Comparison of ENCODE assay signal across 21 mouse cellular contexts in the genomic region with DNA sequence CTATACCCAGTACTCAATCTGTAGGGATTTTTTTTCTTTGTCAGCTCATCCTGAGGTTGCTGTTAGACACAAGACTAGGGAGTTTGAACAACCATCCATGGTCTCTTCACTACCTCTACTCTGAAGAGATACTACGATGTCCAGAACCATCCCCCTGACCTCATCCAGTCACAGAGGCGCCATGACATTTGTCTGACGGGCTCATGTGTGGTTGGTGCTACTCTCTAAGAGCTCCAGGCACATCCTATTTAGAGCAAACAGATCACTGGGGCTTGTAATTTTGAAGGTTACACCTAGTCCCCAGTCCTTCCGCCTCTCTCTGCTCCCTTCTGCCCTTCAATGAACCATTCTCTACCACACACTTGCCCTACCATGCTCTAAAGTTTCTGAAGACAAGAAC. TPM values are rescaled to one million over a fixed set of nuclear protein-coding genes. Genes with fewer than 3 reads are reported as not detected.
"Had no signal": no experiment of that assay in that cellular context is flagged by ENCODE, and none has a peak within 500 bp of the region (broad histone marks: within the 10 kb centered on the region; RNA-seq: fewer than 3 reads in every experiment).

No protein-coding gene starts in this region.

- H3K4me1 ChIP-seq: neural tube, embryonic 12.5 days; neural tube, embryonic 13.5 days; neural tube, embryonic 15.5 days; stomach, embryonic 15.5 days had no signal

- H3K9me3 ChIP-seq: stomach, embryonic 15.5 days had no signal

- H3K27ac ChIP-seq: neural tube, embryonic 12.5 days; neural tube, embryonic 13.5 days; neural tube, embryonic 15.5 days; stomach, embryonic 15.5 days; stomach, postnatal 0 days had no signal

- DNase-seq: retina, postnatal 1 day; right cerebral cortex, adult 18-20 months; right cerebral cortex, postnatal 14 days; right cerebral cortex, postnatal 25 days; right cerebral cortex, postnatal 4 days; spleen, adult 18-20 months; thymus, adult 18-20 months; thymus, adult 2 months; thymus, postnatal 14 days; thymus, postnatal 25 days; thymus, postnatal 36 days; thymus, postnatal 4 days had no signal

- H3K36me3 ChIP-seq: neural tube, embryonic 12.5 days; neural tube, embryonic 13.5 days; neural tube, embryonic 15.5 days; stomach, embryonic 15.5 days had no signal

- H3K4me3 ChIP-seq: neural tube, embryonic 12.5 days; neural tube, embryonic 13.5 days; neural tube, embryonic 15.5 days; stomach, embryonic 15.5 days had no signal

RNA-seq across cellular contexts. Expression of gene Irx4, which starts 13.3 kb away (rescaled TPM):
- total RNA-seq: neutrophil, adult 5-6 weeks had no signal
- polyA plus RNA-seq: stomach, embryonic 14.5 days; stomach, postnatal 0 days; testis, adult 2 months; urinary bladder, adult 2 months had no signal
